Mouse (Mus musculus) forelimb bud, embryonic 11.5 days (tissue): ENCODE measurements around the gene Atp8a2.
"Not testable (repeated sequence)": the region's sequence is repeated elsewhere in the genome, so short reads cannot be mapped to it uniquely, and the experiment has no call there.

ENCODE experiments used
- DNase-seq: peaks from one replicate; pipeline ENCODE4 v3.0.0-alpha.2; 2012; ENCODE audit warnings: low read depth, low spot score

The Atp8a2 gene

DNA sequence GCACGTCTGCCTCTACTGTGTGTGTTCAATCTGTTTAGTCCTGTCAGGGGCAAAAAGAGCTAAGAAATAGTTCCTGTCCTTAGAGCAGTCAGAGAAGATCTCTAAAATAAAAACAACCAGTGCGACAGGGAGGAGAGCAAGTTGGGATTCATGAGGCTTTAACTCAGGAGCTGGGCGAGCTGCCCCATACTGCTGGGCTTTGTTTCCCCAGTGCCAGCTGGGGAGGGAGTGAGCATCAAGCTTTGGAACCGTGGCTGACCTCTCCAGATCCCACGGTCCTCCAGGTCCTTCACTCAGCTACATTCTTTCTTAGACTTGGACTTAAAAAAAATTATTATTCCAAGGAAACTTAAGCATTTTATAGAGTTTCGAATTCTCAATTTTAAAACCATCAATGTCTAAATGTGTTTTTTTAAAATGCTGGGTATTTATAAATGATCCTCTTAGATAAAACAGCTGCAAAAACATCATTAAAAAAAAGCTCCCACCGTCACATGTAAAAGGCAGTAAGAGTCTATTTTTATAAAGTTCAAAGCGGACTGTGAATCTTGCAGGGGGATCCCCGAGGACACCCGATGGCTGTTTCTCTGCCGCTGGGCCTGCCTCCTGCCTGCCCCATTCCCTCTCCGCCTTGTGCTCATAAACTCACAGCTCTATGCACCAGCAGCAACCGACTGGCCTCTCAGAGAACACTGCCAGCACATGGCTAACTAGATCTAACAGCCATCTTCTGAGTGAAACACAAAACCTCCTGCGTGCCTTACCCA is 350.2 kb downstream of the Atp8a2 start:
- DNase-seq = no peak

DNA sequence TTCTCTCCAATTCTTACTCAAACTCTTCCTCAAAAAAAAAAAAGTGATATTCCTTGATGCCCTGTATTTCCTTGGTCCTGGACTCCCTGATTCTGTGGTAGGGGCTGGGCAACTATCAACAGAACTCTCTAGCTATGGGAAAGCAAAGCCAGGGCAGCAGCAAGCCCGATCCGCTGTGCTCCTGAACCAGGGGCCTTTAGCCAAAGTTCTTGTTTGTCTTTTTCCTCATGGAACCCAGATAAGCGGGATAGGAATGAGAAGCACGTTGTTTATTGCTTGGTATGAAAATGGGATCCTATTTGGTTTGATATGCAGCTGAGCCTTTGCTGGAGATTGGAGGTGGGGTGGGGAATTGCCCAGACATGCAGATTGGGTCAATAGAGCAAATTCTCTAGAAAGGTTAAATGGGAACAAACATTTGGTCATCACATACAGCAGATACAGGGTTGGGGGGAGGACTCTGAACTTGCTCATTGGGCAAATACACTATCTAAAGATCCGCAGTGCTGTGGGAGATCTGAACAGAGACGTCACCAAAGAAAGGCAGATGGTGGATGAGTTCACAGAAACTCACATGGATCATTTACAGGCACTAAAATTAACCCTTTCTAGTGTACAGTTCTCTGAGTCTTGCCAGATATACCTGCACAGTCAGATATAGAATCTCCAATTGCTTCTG is 353.6 kb downstream of the Atp8a2 start:
- no peak for DNase-seq

DNA sequence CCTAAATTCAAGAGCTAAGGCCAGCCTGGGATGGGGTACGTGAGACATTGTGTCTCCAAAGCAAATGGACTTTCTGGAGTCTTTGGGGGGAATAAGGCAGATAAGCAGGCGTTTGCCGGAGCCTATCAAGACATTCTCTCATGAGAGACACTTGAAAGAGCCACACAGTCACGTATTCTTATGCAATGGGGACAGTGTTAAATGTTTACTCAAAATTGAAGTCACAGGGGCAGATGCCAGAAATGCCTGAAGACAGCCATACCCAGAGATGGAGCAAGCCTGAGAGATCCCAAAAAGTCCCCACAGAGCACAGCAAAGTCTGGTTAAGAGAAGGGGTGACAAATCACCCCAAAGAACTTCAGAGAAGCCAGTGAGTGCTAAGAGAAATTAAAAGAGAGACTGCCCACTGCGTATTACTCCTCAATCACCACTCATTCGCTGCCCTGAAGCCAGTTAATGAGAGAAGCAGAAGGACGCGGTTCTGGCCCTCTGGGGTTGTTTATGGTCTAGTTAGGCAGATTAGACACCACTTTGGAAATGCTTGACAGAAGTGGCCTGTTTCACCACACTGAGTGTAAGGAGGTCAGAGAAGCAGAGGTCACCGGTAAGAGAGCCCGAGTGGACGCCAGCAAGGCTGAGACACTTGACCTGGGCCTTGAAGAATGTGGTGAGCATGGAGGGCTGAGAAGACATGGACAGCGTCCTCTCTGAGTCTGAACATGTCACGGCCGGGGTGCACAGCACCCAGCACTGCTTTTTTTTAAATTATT is 356.8 kb downstream of the Atp8a2 start:
- DNase-seq = peak; percentile 47

DNA sequence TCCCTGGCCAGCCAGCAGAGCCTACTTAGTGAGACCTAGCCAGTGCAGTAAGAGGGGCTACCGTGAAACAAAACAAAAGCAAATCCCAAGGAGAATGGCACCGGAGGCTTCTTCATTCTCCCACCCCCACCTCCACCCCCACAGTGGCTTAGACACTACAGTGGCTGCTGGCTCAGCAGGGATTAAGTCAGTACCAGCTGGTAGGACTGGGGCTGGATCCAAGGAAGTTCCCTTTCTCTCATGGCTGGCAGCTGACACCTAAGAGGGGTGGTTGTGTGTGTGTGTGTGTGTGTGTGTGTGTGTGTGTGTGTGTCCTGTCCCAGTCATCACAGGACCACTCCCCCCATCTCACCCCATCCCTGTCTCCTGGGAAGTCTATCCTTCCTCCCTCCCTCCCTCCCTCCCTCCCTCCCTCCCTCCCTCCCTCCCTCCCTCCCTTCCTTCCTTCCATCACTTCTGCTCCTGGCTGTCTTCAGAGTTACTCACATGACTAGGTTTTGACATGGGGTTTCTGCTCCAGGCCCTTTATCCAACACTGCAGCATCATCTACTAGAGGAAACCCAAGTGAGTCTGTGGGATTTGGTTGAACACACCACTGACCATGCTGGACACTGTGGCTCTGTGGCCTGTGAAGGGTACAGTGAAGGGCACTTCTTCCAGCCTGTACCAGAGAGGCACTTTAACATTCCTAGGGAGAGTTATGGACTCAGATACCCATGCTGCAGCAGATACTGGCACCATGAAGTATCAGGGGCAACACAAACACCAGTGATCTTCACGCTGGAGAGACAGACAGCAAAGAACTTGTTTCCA is 358.3 kb downstream of the Atp8a2 start:
- DNase-seq = not testable (repeated sequence)

DNA sequence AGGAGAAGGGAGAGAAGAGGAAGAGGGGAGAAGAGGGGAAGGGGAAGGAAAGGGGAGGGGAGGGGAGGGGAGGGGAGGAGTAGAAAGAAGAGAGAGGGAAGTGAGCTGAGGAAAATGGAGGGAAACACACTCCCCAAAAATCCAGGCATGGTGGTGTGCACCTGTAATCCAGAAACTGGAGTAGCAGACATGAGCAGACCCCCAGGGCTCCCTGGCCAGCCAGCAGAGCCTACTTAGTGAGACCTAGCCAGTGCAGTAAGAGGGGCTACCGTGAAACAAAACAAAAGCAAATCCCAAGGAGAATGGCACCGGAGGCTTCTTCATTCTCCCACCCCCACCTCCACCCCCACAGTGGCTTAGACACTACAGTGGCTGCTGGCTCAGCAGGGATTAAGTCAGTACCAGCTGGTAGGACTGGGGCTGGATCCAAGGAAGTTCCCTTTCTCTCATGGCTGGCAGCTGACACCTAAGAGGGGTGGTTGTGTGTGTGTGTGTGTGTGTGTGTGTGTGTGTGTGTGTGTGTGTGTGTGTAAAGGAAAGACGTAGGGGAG is 359.2 kb downstream of the Atp8a2 start:
- DNase-seq = not testable (repeated sequence)

DNA sequence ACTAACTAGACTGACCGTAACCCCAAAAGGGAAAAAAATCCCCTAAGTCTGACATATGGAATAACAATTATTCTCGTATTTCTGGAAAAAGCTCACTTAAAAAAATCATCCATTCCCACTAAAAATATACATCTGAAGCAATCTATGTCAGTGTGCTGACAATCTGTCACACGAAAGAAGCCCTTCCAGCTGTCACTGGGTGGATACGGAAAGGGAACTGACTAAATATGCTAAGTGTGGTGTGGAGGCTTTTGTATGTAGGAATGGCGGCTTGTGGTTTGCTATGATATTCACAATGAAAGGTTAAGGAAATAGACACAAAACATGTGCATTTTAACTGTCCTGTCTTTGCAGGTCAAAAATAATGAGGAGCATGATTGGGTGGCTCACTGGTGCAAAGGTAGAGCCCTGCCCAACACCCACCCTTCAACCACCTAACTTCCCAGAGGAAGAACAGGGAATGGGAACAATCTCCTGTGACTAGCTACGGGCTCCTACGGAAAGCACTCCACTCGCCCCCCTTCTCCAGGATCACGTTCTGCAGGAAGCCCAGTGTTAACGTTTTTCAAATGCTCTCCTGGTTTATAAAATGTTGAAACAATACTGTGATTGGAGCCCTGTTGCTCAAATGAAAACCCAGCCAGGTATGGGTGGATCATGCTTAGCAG is 360.0 kb downstream of the Atp8a2 start:
- no peak for DNase-seq

DNA sequence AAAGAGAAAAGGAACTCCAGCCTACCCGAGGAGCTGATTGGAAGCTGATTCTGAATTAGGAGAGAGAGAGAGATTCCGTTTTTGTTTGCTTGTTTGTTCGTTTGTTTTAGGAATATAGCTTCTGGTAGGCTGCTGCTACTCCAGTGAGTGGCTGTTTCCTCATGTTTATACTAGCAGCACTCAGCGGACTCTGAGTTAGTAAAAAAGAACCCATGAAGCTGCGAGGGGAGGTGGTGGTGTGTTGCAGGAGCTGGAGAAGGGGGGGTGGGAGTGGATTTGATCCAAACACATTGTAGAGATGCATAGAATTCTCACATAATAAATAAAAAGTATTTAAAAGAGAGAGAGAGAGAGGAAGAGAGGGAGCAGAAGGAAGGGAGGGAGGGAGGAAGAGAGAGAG is 367.4 kb downstream of the Atp8a2 start:
- no peak for DNase-seq

DNA sequence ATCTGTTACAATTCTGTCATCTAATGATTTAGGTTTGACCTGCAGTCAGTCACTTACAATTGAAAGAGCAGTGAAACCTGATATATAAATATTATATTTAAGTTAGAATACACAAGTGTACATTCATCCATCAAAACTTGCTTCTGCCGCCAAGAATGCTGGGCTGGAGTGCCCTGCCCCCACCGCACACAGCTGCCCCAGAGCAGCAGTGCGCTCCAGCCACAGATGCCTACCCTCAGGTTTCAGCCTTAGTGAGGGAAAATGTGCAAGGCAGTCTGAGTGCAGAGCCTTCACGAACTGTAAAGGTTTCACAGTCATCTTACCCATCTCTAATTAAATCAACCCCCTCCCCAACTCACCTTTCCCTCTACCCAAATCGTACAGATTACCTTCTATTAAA is 369.6 kb downstream of the Atp8a2 start:
- peak; percentile 32 for DNase-seq

DNA sequence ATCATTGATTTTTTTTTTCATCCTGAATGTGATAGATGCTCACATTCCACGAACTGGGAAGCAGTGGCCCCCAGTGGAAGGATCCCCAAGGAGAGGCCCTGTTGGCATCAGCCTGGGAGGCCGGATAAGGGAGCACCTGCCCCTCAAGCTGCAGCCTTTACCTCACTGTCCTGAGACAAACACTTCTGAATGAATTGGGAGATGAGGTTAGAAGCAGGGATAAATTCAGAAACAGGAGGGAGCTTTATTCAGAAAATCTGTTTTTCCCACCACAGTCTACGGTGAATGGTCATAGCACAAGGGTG is 376.9 kb downstream of the Atp8a2 start:
- no peak for DNase-seq

DNA sequence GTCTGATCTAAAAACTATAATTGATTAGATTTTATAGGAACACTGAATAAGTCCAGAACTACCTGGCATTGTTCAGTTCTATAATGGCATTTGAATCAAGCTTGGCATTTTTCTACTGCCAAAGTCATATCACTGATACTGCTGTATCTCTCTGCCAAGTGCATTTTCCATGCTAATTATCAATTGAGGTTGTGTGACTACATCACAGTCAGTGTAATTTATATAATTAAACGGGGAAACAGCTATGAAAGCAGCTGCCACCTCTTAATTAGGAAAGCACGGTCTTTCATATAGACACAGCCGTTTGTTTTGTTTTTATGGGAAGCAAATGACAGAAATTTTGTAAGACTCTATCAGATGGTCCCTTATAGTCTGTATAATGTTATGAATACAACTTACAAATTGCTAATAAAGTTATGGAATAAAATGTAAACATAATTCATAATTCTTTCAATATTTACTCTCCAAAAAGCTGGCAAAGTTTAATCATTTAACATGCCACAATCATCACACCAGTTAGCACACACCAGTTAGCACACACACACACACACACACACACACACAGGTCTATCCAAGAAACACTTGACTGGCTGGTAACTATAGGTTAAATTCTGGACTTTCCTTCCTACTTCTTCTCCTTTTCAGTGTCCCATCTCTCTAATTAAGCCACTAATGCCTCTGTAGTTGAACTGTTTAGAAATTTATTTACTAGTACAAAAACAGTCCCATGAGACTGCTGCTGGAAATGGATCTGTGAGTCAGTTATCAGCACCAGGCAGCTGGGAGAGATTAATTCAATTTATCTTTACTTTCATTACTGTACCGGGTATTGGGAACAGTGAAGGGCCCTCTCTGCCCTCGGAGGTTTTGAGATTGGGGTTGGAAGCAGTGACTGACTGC is 377.5 kb downstream of the Atp8a2 start:
- no peak for DNase-seq

DNA sequence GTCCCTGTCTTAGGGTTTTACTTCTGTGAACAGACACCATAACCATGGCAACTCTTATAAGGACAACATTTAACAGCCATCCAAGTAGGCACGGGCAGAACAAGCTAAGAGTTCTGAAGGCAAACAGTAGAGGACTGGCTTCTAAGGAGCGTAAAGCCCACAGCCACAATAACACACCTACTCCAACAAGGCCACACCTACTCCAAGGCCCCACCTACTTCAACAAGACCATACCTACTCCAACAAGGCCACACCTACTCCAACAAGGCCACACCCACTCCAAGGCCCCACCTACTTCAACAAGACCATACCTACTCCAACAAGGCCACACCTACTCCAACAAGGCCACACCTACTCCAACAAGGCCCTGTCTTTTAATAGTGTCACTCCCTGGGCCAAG is 386.7 kb downstream of the Atp8a2 start:
- DNase-seq = not testable (repeated sequence)

DNA sequence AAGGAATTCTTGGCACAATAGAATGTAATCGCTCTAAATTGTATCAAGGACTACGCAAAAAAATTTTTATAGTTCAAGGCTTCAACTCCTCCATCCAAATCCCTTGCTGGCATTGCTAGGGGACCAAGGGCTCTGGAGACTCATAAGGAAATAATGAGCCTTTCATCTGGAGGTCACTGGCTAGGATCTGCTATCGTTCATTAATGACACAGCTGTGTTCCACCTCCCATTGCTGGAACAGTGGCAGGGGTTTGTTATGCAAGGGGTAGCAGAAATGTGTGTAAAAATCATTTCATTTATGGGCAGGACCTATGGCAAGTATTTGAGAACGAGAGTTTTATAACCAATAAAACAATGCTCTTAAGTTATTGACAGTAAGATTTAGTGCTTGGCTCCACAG is 387.2 kb downstream of the Atp8a2 start:
- peak; percentile 65 for DNase-seq

DNA sequence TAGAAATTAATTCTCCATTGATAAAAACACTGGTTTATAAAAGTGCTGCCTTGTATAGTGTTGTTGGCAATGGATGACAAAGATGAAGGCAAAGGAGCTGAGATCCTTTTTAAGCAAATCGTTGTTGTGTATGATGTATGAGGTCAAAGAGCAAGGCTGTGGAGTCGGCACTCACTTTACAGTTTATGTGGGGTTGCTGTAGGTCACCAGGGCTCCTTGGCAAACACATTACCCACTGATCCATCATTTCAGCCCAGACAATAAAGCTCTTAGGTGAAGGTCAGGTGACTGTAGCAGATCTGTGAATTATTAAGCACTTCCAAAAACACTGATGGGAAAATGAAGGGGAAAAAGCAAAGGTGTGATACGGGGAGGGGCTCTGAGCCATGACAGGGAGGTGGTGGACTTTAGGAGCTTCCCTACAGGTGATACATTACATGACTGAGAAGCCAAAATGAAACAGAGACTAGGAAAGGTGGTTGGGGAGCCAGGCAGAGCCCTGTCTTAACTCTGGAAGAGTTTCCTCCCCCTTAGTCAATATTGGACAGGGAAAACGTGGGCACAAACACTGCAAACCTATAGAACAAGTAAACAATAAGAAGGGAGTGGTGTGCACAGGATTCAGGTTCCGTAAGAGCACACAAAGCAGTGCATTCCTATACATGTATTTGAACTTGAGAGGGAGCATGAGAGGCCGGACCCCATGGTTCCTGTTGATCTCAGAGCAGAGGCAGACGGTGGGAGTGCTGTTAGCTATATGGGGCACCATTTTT is 389.3 kb downstream of the Atp8a2 start:
- DNase-seq = no peak

DNA sequence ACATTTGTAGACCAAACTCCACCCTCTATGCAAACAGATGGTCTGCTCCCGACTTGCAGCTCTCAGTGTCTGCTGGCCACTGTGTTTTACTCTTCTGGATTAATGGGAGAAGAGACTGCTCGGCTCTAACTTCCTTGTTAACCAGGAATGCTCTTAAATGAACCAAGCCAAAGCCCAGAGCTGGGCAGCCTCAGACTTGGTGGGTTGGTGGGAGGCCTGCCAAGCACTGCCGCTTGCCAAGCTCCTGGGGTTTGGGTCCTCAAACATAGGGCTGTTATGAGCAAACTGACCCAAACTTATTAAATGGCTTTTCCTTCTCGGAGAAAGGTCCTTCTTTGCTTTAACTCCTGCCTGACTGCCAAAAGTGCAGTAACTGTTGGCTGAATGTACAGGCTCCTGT is 390.1 kb downstream of the Atp8a2 start:
- peak; percentile 13 for DNase-seq

DNA sequence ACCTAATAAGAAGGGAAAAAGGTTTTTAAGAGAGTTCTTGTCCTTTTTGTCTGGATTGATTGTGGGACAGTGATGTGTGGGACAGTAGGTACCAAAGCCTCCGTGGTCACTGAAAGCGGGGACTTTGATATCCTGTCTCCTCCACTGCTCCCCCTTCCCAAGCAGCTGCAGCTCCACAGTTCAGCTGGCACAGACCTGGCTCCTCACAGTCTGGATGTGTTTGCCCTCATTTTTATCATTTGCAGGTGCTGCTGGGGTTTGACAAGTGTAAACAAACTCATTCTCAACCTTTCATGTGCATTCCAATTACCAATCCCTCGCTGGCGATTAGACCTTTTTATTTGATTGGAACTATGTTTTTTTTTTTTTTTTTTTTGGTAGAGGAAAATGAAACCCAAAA is 390.8 kb downstream of the Atp8a2 start:
- peak; percentile 45 for DNase-seq

DNA sequence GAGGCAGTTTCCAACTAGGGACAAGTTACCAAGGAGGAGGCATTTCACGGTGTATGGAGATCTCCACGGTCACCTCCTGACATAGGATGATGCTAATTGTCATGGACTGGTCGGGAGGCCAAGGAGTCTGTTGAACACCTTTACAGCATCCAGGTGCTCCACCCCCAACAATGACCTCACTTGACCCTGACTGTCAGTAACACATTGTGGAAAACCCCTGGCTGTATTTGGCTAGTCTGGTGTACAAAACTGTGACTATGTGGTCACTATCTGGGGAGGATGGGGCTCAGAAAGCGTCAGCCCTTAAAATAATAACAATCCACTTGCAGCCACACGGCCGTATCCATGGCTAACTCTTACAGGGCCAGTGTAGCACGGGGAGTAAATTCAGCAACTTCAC is 391.3 kb downstream of the Atp8a2 start:
- no peak for DNase-seq

DNA sequence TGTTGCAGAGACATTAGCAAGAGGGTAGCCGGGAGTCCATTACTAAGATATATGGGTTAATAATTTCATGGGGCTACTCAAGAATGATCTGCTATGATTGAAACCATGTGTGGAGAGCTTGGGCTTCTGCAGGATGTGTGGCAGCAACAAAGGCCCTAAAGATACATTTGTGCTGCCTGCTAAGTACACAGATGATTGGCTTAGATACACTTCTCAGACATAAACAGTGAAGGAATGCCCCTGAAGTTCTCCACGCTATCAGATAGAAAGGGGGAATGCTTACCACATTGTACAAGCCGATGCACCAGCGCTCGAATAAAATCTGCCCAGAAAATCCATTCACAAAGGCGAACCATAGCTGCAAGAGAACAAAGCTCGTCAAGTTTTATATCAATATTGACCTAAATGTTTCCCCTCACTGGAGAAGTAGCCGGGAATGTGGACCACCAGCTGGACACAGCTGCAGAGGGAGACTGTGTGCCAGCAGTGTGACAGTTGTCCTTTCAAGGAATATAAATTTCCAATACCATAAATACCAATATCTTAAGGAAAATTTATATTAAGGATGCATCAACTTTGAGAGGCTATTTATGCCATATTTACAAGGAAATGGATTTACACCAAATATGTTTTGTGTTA is 394.9 kb downstream of the Atp8a2 start:
- DNase-seq = peak; percentile 65

DNA sequence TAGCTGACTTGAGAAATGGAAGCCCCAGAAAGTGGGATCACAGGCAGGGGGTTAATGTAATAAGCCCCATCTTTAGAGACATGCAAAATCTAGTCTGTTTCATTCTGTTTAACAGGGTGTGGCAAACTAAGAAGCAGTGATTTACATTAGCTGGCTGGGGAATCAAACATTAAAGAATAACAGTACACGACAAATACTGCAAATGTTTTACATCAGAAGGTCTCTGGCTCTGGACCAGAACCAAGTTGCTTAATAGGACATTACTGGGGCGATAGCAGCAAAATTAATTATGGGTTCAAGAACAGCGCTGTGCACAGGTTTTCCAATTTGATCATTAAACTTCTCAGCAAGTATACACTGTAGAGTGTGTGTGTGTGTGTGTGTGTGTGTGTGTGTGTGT is 397.5 kb downstream of the Atp8a2 start:
- DNase-seq = no peak

DNA sequence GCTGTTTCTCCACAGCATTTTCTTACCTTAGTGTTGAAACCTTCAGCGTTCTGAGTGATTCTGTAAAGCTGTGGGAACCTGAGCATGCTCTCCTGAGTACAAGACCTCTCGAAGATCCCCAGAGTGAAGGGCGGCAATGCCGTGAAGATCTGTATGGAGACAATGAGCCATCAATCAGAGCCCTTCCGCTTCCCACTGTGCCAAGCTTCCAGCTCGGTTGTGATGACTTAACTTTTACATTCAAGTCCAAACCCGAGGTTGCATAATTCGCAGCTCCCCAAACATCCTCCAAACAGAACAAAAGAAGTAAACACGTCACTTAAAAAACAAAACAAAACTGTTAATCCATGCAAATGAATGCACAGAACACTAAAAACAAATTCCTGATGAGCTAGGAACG is 403.1 kb downstream of the Atp8a2 start:
- DNase-seq = no peak
